Comparison of ENCODE assay signal across 25 mouse cellular contexts in genomic region chr2:105021256-105021655, GRCm38 (mm10). TPM values are rescaled to one million over a fixed set of nuclear protein-coding genes. Genes with fewer than 3 reads are reported as not detected.
DNase-seq lines count a peak whose midpoint lies in the region; ATAC-seq and TF ChIP-seq lines count a peak whose summit lies in the region.
"Had no signal": no experiment of that assay in that cellular context is flagged by ENCODE, and none has a peak within 500 bp of the region (broad histone marks: within the 10 kb centered on the region; RNA-seq: fewer than 3 reads in every experiment).

No protein-coding gene starts in this region.

- H3K9ac ChIP-seq in kidney, postnatal 0 days (ENCODE audit: low read depth, low read length), result no peak overlapping the region
- H3K9ac ChIP-seq in liver, embryonic 15.5 days, result no peak overlapping the region
- H3K9ac ChIP-seq: forebrain, embryonic 12.5 days; heart, embryonic 13.5 days; hindbrain, embryonic 13.5 days; midbrain, embryonic 15.5 days; neural tube, embryonic 15.5 days had no signal

- no peaks in the 10 kb centered on the region for H3K36me3 ChIP-seq in kidney, postnatal 0 days (ENCODE audit: insufficient read depth, low read length)
- H3K36me3 ChIP-seq in liver, embryonic 15.5 days (replicated peaks), result 0 out of 2 replicates have a peak, but pooled peaks cover 3% of the 10 kb centered on the region
- H3K36me3 ChIP-seq: forebrain, embryonic 12.5 days; heart, embryonic 13.5 days; hindbrain, embryonic 13.5 days; limb, embryonic 10.5 days; midbrain, embryonic 15.5 days; neural tube, embryonic 15.5 days had no signal

- peak overlapping the region; percentile 36; the same call in 1 of the 2 replicates for H3K27ac ChIP-seq in kidney, postnatal 0 days
- peak overlapping the region; percentile 53 for H3K27ac ChIP-seq in liver, embryonic 15.5 days (replicated peaks)
- H3K27ac ChIP-seq: forebrain, embryonic 12.5 days; heart, embryonic 13.5 days; hindbrain, embryonic 13.5 days; left cerebral cortex, adult 2 months; limb, embryonic 10.5 days; midbrain, embryonic 15.5 days; neural tube, embryonic 15.5 days; stomach, postnatal 0 days had no signal

- no peak for TF ChIP-seq CTCF in kidney, postnatal 0 days (IDR thresholded peaks at IDR 0.05; ENCODE audit: low read depth)

- peaks cover 7% of the 10 kb centered on the region; the same call in 1 of the 2 replicates for H3K4me1 ChIP-seq in kidney, postnatal 0 days (replicated peaks; ENCODE audit: insufficient read depth, low read length)
- H3K4me1 ChIP-seq in liver, embryonic 15.5 days (replicated peaks), result peaks cover 47% of the 10 kb centered on the region

- H3K9me3 ChIP-seq in kidney, postnatal 0 days (replicated peaks; ENCODE audit: low read length), result no peaks in the 10 kb centered on the region
- no peaks in the 10 kb centered on the region for H3K9me3 ChIP-seq in liver, embryonic 15.5 days (replicated peaks)
- H3K9me3 ChIP-seq: forebrain, embryonic 12.5 days; heart, embryonic 13.5 days; hindbrain, embryonic 13.5 days; limb, embryonic 10.5 days; midbrain, embryonic 15.5 days; neural tube, embryonic 15.5 days had no signal

- H3K4me3 ChIP-seq in kidney, postnatal 0 days (replicated peaks; ENCODE audit: low read depth, low read length), result no peak overlapping the region
- H3K4me3 ChIP-seq in liver, embryonic 15.5 days (replicated peaks), result no peak overlapping the region
- H3K4me3 ChIP-seq: forebrain, embryonic 12.5 days; heart, embryonic 13.5 days; hindbrain, embryonic 13.5 days; left cerebral cortex, adult 2 months; limb, embryonic 10.5 days; midbrain, embryonic 15.5 days; myocyte; neural tube, embryonic 15.5 days had no signal

- H3K27me3 ChIP-seq in kidney, postnatal 0 days (ENCODE audit: insufficient read depth, low read length), result no peaks in the 10 kb centered on the region
- H3K27me3 ChIP-seq in liver, embryonic 15.5 days, result no peaks in the 10 kb centered on the region
- H3K27me3 ChIP-seq: forebrain, embryonic 12.5 days; heart, embryonic 13.5 days; hindbrain, embryonic 13.5 days; midbrain, embryonic 15.5 days; neural tube, embryonic 15.5 days had no signal

- WGBS in kidney, postnatal 0 days, result 29% methylated on average over 12 of the region's 12 CpGs
- WGBS in liver, embryonic 15.5 days (ENCODE audit: insufficient replicate concordance), result 83% methylated on average over 12 of the region's 12 CpGs

- no peak overlapping the region for H3K4me2 ChIP-seq in kidney, postnatal 0 days (ENCODE audit: low read length)
- peak overlapping the region; percentile 38 for H3K4me2 ChIP-seq in liver, embryonic 15.5 days
- H3K4me2 ChIP-seq: forebrain, embryonic 12.5 days; heart, embryonic 13.5 days; hindbrain, embryonic 13.5 days; midbrain, embryonic 15.5 days; neural tube, embryonic 15.5 days had no signal

- DNase-seq in CD4-positive, CD25-positive, alpha-beta regulatory T cell, adult 2 months (ENCODE audit: low read depth, low spot score), result peak; percentile 24
- peak; percentile 20 for DNase-seq in kidney, postnatal 0 days (ENCODE audit: low spot score)
- no peak for DNase-seq in kidney, adult 11 months
- DNase-seq in adrenal gland, postnatal 10 days, result peak; percentile 48
- no peak for DNase-seq in right cerebral cortex, postnatal 4 days
- no peak for DNase-seq in heart, adult 11 months
- DNase-seq: cerebellum, adult 2 months; cerebellum, postnatal 36 days; heart, adult 18-20 months; kidney, postnatal 36 days; layer of hippocampus, adult 9-11 months; lung, adult 18-20 months; lung, postnatal 14 days; right cerebral cortex, postnatal 14 days had no signal

- ATAC-seq in CD4-positive, CD25-positive, alpha-beta regulatory T cell, adult 4 months, result no peak
- no peak for ATAC-seq in kidney, postnatal 0 days (replicated peaks; ENCODE audit: low FRiP score, low read depth)
- ATAC-seq in liver, embryonic 15.5 days (ENCODE audit: insufficient read depth), result no peak
- ATAC-seq: midbrain, embryonic 15.5 days had no signal

RNA-seq across cellular contexts. Expression of gene Eif3m, which starts 4.4 kb away (rescaled TPM):
- 100 to 1,000 TPM; 357 to 364 TPM for polyA plus RNA-seq in CD4-positive, CD25-positive, alpha-beta regulatory T cell, adult 4 months (2017; shearing (Covaris generic))
- polyA plus RNA-seq in kidney, postnatal 0 days (2015; fragmentation: Nextera tagmentation; extraction: Ambion mirVana), result 401 and 416 TPM in 2 replicates
- total RNA-seq in adrenal gland, postnatal 10 days (2021), result 100 to 1,000 TPM; 153 to 164 TPM
- polyA plus RNA-seq in liver, embryonic 15.5 days (2015; fragmentation: Nextera tagmentation; extraction: Ambion mirVana), result 123 and 131 TPM in 2 replicates

Comparison
In these comparisons a context has a peak if more than half of its experiments do, and no peak if none do; other contexts are left out.
1. DNase-seq: peak in CD4-positive, CD25-positive, alpha-beta regulatory T cell, adult 2 months (single experiment), kidney, postnatal 0 days (single experiment) and adrenal gland, postnatal 10 days (single experiment); none in kidney, adult 11 months (single experiment), right cerebral cortex, postnatal 4 days (single experiment) and heart, adult 11 months (single experiment).